Mouse (Mus musculus) C2C12 (cell line): ENCODE measurements around the gene Hp. TPM values are rescaled to one million over a fixed set of nuclear protein-coding genes. Genes with fewer than 3 reads are reported as not detected.

ENCODE experiments used
- H3K27me3 ChIP-seq: one replicate; pipeline ENCODE4 v1.6.1; 2011; ENCODE audit not compliant: control insufficient read depth, insufficient read depth, insufficient read length
- H3K36me3 ChIP-seq: one replicate; pipeline ENCODE4 v1.6.1; 2011; ENCODE audit not compliant: control insufficient read depth, insufficient read depth
- H3K4me3 ChIP-seq: one replicate; pipeline ENCODE4 v1.5.1; 2011; ENCODE audit warnings: mild to moderate bottlenecking, control low read depth; ENCODE audit not compliant: poor library complexity, insufficient read depth, severe bottlenecking
- H3K79me2 ChIP-seq: one replicate; pipeline ENCODE4 v1.6.1; 2011; ENCODE audit not compliant: control insufficient read depth, insufficient read depth
- H3K79me3 ChIP-seq: one replicate; pipeline ENCODE4 v1.6.1; 2011; ENCODE audit warnings: low read depth, control low read depth
- H3ac ChIP-seq: one replicate; pipeline ENCODE3; 2011; ENCODE audit warnings: low read depth; ENCODE audit not compliant: control insufficient read depth, insufficient read length
- CEBPB ChIP-seq: IDR thresholded peaks from one replicate; pipeline ENCODE4 v1.6.1; 2011; ENCODE audit warnings: low read depth, mild to moderate bottlenecking, control low read depth, moderate library complexity
- CTCF ChIP-seq: IDR thresholded peaks from one replicate; pipeline ENCODE4 v1.5.1; 2011; ENCODE audit not compliant: control insufficient read depth, insufficient read depth, insufficient read length
- FOSL1 ChIP-seq: IDR thresholded peaks from one replicate; pipeline ENCODE4 v1.8.0; 2011; ENCODE audit warnings: mild to moderate bottlenecking, low read length; ENCODE audit not compliant: poor library complexity, insufficient read depth, severe bottlenecking
- MAX ChIP-seq: IDR thresholded peaks from one replicate; pipeline ENCODE4 v1.6.1; 2011; ENCODE audit warnings: mild to moderate bottlenecking, control low read depth
- MYOD1 ChIP-seq: IDR thresholded peaks from one replicate; pipeline ENCODE4 v1.6.1; 2011; ENCODE audit warnings: low read depth; ENCODE audit not compliant: control insufficient read depth, insufficient read length
- MYOG ChIP-seq: IDR thresholded peaks from one replicate; pipeline ENCODE4 v1.6.1; 2011; ENCODE audit not compliant: control insufficient read depth, insufficient read length; ENCODE audit errors: extremely low read depth
- USF1 ChIP-seq: IDR thresholded peaks from one replicate; pipeline ENCODE4 v1.6.1; 2011; ENCODE audit warnings: low read depth, mild to moderate bottlenecking, control low read depth, moderate library complexity
- polyA plus RNA-seq: library from polyadenylated mRNA; unstranded; fragments of >200 nt; fragmentation: generic; extraction: Trizol; gene quantifications from one replicate; pipeline ENCODE4 v1.2.1, GENCODE M21; 2012; ENCODE audit warnings: missing spikeins

Hp gene
- polyA plus RNA-seq, 1 experiment, result not detected

DNA sequence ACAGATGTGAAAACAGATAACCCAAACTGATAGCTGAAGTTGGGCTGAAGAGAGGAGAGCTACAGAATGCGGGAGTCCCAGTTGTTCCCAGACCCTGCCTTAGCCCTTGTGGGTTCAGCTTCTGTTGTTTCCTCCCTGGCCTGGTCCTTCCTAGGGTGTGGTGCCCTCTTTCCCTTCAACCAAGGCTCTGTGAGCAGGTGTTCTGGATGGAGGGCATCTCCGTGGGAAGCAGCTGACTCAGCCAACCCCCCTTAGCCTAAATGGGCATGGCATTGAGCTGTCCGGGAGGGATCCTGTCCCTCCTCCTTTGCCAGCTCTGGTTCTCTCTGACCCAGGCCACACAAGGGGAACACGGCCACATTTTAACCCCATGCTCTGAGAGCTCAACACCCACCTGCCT is 2.7 kb downstream of the Hp start:
- Histone ChIP-seq H3ac (no peak overlapping the region), H3K79me2 (no peaks in the 10 kb centered on the region), H3K27me3 (peaks cover 3% of the 10 kb centered on the region), H3K36me3 (no peaks in the 10 kb centered on the region), H3K4me3 (no peak overlapping the region), H3K79me3 (no peaks in the 10 kb centered on the region)
- TF ChIP-seq CTCF (no peak), USF1 (no peak), FOSL1 (no peak), MYOG (no peak), MAX (no peak)

DNA sequence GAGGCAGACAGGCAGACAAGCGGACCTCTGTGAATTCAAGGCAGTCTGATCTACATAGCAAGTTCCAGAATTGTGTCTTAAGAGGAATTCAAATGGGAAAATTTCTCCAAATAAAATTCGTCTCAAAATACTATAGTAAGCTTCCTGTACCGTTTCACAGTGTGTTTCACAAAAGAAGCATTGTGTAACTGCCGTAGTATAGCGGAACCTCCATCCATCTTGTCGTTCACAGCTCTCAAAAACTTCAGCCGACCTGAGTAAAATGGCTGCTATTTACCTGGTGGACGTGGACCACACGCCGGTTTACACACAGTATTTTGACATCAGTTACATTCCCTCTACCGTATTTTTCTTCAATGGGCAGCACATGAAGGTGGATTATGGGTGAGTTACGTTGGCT is 7.8 kb downstream of the Hp start:
- Histone ChIP-seq H3K79me3 (no peaks in the 10 kb centered on the region), H3K27me3 (no peaks in the 10 kb centered on the region), H3ac (no peak overlapping the region), H3K79me2 (peaks cover 8% of the 10 kb centered on the region), H3K36me3 (no peaks in the 10 kb centered on the region), H3K4me3 (no peak overlapping the region)
- TF ChIP-seq CTCF (no peak), USF1 (no peak), CEBPB (no peak), MYOD1 (no peak), FOSL1 (no peak), MAX (no peak), MYOG (no peak)

DNA sequence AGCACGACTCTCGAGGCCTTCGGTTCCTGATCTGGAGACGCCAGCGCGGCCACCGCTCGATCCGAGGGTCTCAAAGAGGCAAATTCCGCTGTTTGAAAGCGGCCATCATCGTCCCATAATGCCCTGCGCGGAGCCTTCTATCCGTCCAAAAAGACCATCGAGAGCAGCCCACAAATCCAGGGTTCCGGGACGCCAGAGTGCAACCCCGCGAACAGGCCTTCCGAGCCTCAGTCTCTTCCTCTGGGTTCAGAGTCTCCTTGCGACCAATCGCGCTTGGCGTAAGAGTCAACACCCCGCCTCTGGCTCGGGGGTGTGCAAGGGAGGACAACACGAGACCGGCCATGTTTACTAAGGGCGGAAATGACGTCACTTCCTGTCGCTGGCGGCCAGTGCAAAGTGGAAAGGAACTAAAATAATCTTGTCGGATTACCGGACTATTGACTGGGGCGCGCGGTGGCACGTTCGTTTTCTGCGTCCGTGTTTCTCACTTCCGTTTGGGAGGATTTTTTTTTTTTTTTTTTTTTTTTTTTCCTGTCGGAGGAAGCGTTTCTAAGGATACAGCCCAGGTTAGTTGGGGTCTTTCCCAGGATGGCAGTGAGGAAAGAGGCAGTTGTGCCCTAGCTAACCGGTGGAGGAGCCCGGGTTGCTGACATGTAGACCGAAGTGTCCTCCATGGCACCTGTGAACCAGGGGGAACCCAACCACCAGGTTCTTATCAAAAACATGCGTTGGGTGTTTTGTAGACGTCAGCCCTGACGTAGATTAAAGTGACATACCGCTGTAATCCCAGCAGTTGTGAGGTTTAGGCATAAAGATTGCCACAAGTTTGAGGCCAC is 13.3 kb downstream of the Hp start, which contains the start of the genes Dhx38 and Txnl4b:
Gene Dhx38 (minus strand): TSS at position 364 of the 836 bp plus-strand sequence.
Gene Txnl4b (plus strand): TSS at position 395 of the 836 bp plus-strand sequence.
- peaks cover 25% of the 10 kb centered on the region for H3K79me3 ChIP-seq
- peaks cover 42% of the 10 kb centered on the region for H3K79me2 ChIP-seq
- peak within 1 kb of the TSS; percentile 93 for H3ac ChIP-seq
- no peaks in the 10 kb centered on the region for H3K27me3 ChIP-seq
- TF ChIP-seq CEBPB (no peak), MAX (peak; percentile 90)
- H3K4me3 ChIP-seq, result peak within 1 kb of the TSS; percentile 91
- peaks cover 20% of the 10 kb centered on the region for H3K36me3 ChIP-seq

DNA sequence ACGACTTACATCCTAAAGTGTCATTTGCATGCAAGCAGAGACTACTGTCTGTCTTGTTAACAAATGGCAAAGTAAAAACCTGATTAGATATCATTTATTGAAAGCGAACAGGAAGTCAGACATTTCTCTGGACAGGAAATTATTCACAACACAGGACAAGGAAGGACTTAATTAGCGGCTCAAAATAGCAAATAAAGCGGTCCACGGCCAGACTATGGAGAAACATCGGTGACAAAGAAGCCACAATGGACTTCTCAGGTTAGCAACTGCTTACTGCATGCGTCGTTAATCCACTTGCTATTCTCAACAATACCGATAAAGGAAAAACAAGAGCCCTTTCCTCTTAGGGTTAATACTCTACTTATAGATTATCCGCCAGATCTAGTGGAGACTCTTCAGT is 14.2 kb downstream of the Hp start:
- H3K4me3 ChIP-seq, result peak overlapping the region; percentile 91

DNA sequence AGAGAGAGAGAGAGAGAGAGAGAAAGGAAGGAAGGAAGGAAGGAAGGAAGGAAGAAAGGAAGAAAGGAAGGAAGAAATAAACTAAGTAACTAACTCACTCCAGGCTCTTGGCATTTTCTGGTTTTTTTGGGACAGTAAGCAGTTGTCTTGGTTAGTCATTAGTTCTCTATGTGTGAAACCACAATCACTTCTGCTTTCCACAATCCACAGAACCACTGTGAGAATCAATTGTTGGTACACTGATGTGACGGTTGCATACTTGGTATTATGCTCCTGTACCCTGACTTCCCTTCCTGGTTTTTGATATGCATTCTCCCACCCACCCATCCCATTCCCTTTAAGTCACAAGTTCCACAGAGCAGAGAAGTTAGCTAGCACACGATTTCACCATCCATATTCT is 15.1 kb downstream of the Hp start:
- no peak for TF ChIP-seq CEBPB
- no peak for TF ChIP-seq FOSL1
- TF ChIP-seq CTCF, result no peak
- no peak for TF ChIP-seq USF1
- no peak for TF ChIP-seq MAX
- TF ChIP-seq MYOD1, result no peak
- Histone ChIP-seq H3K79me2 (peaks cover 42% of the 10 kb centered on the region), H3K27me3 (no peaks in the 10 kb centered on the region), H3K79me3 (peaks cover 25% of the 10 kb centered on the region), H3K4me3 (no peak overlapping the region), H3ac (no peak overlapping the region), H3K36me3 (peaks cover 37% of the 10 kb centered on the region)

More for the DNA sequence above, 14.2 kb downstream of the Hp start:
- Histone ChIP-seq H3K27me3 (no peaks in the 10 kb centered on the region), H3ac (peak overlapping the region; percentile 93), H3K79me2 (peaks cover 42% of the 10 kb centered on the region), H3K36me3 (peaks cover 29% of the 10 kb centered on the region), H3K79me3 (peaks cover 25% of the 10 kb centered on the region)
- no peak for TF ChIP-seq USF1

DNA sequence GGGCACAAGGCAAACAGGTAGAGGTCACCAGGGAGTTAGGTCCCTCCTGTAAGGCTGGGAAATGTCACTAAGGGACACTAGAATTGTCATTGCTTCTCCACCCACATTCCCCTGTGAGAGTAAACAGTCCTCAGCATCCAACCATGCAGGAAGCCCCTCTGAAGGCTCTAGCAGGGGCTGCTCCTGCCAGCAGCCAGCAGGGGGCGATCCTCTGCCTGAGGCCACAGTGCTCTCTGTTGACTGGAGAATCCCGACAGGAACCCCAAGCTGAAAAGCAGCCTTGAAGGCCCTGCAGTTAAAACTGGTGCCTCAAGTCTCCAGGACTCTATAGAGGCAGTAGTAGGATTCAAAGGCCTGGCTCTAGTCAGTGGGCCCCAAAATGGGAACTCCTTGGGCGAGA is 27.3 kb downstream of the Hp start:
- H3K36me3 ChIP-seq, result peaks cover 81% of the 10 kb centered on the region

More for the DNA sequence above, 27.3 kb downstream of the Hp start:
- Histone ChIP-seq H3K27me3 (no peaks in the 10 kb centered on the region), H3K79me3 (no peaks in the 10 kb centered on the region), H3K79me2 (no peaks in the 10 kb centered on the region), H3K4me3 (no peak overlapping the region), H3ac (no peak overlapping the region)
- TF ChIP-seq CTCF (peak; percentile 7), CEBPB (no peak), USF1 (no peak)
